Comparison of ENCODE assay signal across 14 mouse cellular contexts in the genomic region with DNA sequence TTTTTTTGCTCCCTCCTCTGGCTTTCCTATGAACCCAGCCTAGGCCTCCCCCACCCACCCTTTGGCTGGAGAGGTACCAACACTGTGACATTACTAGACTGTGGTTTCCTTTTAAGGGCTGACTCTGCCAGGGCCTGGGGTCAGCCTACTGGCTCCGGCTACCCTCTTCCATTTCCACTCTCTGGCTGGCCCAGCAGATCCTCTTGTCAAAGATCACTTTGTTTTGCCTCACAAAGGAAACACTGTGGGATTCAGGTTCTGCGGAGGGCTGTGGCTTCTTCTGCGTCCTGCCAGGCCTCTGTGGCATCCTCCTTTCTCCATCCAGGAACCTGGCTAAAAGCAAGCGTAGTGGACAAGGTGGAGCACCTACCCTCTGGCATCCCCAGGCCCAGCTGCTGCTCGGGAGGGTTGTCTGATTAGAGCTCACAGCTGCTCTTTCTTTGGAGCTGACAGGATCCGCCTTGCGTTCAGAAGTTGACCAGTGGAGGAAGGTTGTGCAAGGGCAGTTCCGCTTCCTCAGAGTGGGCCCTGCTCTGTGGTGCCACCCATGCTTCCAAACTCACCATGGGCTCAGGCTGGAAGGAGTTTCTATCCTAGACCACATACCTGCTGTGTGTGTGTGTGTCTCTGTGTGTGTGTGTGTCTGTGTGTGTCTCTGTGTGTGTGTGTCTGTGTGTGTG. TPM values are rescaled to one million over a fixed set of nuclear protein-coding genes. Genes with fewer than 3 reads are reported as not detected.
DNase-seq lines count a peak whose midpoint lies in the region; ATAC-seq and TF ChIP-seq lines count a peak whose summit lies in the region.
"Had no signal": no experiment of that assay in that cellular context is flagged by ENCODE, and none has a peak within 500 bp of the region (broad histone marks: within the 10 kb centered on the region; RNA-seq: fewer than 3 reads in every experiment).

No protein-coding gene starts in this region.

- peak; percentile 12 for DNase-seq in layer of hippocampus, adult 11-12 months (ENCODE audit: low spot score)
- no peak for DNase-seq in layer of hippocampus, adult 9-10 months (ENCODE audit: low spot score)
- DNase-seq in 416B (ENCODE audit: low read depth), result peak; percentile 85
- DNase-seq in liver, postnatal 0 days, result peak; percentile 52
- no peak for DNase-seq in adrenal gland, postnatal 14 days
- DNase-seq: adrenal gland, postnatal 10 days; cerebellum, adult 8-10 months; thymus, adult 18-20 months had no signal

- TF ChIP-seq EP300 in liver, postnatal 0 days (IDR thresholded peaks at IDR 0.05; ENCODE audit: low read depth), result no peak

- ATAC-seq in common myeloid progenitor, adult 5-6 weeks (replicated peaks; ENCODE audit: low read depth, poor library complexity, severe bottlenecking), result peak; percentile 94
- 0 out of 2 replicates have a peak, but pooled peaks have one; percentile 41 for ATAC-seq in liver, postnatal 0 days
- ATAC-seq in cerebellum, adult (ENCODE audit: insufficient number of reproducible peaks, low FRiP score, low TSS enrichment), result no peak
- ATAC-seq: CD4-positive, CD25-positive, alpha-beta regulatory T cell, adult 4 months; intestine, postnatal 0 days had no signal

- no peak for TF ChIP-seq CTCF in liver, postnatal 0 days (IDR thresholded peaks at IDR 0.05; ENCODE audit: low read depth)

- peak overlapping the region; percentile 63 for H3K27ac ChIP-seq in liver, postnatal 0 days (ENCODE audit: low read depth)
- H3K27ac ChIP-seq: heart, embryonic 15.5 days; liver, embryonic 14.5 days had no signal

- H3K4me3 ChIP-seq in liver, postnatal 0 days (ENCODE audit: low read depth, low read length), result no peak overlapping the region
- H3K4me3 ChIP-seq: heart, embryonic 15.5 days had no signal

- no peaks in the 10 kb centered on the region for H3K9me3 ChIP-seq in liver, postnatal 0 days (ENCODE audit: low read length)
- H3K9me3 ChIP-seq: heart, embryonic 15.5 days had no signal

- 0 out of 2 replicates have a peak overlapping the region, but pooled peaks have one; percentile 30 for H3K9ac ChIP-seq in liver, postnatal 0 days (replicated peaks)
- H3K9ac ChIP-seq: heart, embryonic 15.5 days; liver, embryonic 14.5 days had no signal

- 54% methylated on average over 8 of the region's 8 CpGs for WGBS in liver, postnatal 0 days (ENCODE audit: insufficient replicate concordance)

- H3K27me3 ChIP-seq in liver, postnatal 0 days (ENCODE audit: insufficient read depth, low read length), result no peaks in the 10 kb centered on the region
- H3K27me3 ChIP-seq: heart, embryonic 15.5 days had no signal

- 0 out of 2 replicates have a peak, but pooled peaks cover 2% of the 10 kb centered on the region for H3K4me1 ChIP-seq in liver, postnatal 0 days (ENCODE audit: insufficient read depth)
- H3K4me1 ChIP-seq: heart, embryonic 15.5 days had no signal

- no peaks in the 10 kb centered on the region for H3K36me3 ChIP-seq in liver, postnatal 0 days (replicated peaks; ENCODE audit: insufficient read depth, low read length)
- H3K36me3 ChIP-seq: heart, embryonic 15.5 days had no signal

- peak overlapping the region; percentile 20 for H3K4me2 ChIP-seq in liver, postnatal 0 days (ENCODE audit: low read depth, low read length)
- H3K4me2 ChIP-seq: heart, embryonic 15.5 days had no signal

RNA-seq across cellular contexts. Expression of a gene that starts 38.2 kb away (rescaled TPM):
- total RNA-seq in common myeloid progenitor, adult 5-6 weeks (2017), result not detected in 2 replicates
- 0.06 and 0.07 TPM in 2 replicates for polyA plus RNA-seq in liver, postnatal 0 days (2015; fragmentation: Nextera tagmentation; extraction: Ambion mirVana)
- total RNA-seq in adrenal gland, postnatal 14 days (2021), result 0.08 and 0.11 TPM in 2 replicates
- polyA plus RNA-seq: intestine, postnatal 0 days had no signal

RNA-seq across cellular contexts. Expression of a gene that starts 39.5 kb away (rescaled TPM):
- 12.3 and 15.8 TPM in 2 replicates for total RNA-seq in common myeloid progenitor, adult 5-6 weeks (2017)
- 13.6 and 16.0 TPM in 2 replicates for polyA plus RNA-seq in liver, postnatal 0 days (2015; fragmentation: Nextera tagmentation; extraction: Ambion mirVana)
- total RNA-seq in adrenal gland, postnatal 14 days (2021), result 12.5 and 13.8 TPM in 2 replicates

Comparison
In these comparisons a context has a peak if more than half of its experiments do, and no peak if none do; other contexts are left out.
1. DNase-seq: peak in layer of hippocampus, adult 11-12 months (single experiment), 416B (single experiment) and liver, postnatal 0 days (single experiment); none in layer of hippocampus, adult 9-10 months (single experiment) and adrenal gland, postnatal 14 days (single experiment).